Mouse (Mus musculus) embryonic facial prominence, embryonic 11.5 days (tissue): ENCODE results near the gene Prss30. TPM values are rescaled to one million over a fixed set of nuclear protein-coding genes. Genes with fewer than 3 reads are reported as not detected.

ENCODE experiments used
- microRNA-seq: library from miRNA; unstranded; fragments of <30 nt; microRNA quantifications from one replicate; pipeline ENCODE4, GENCODE M21; 2016; ENCODE audit warnings: borderline number of aligned reads
- polyA plus RNA-seq: library from polyadenylated mRNA; unstranded; fragments of >200 nt; fragmentation: Nextera tagmentation; extraction: Ambion mirVana; gene quantifications from 2 replicates; pipeline ENCODE4 v1.2.1, GENCODE M21; 2014

Gene Prss30
- polyA plus RNA-seq, 1 experiment from 2014 or later: not detected

Small RNA genes lying within 50 kb of the gene (microRNA-seq; reads per million reads assigned to microRNA genes)
- gene Gm27700: not detected

Other genes starting within 250 kb of the Prss30 start
- gene Paqr4, start 239.7 kb downstream of the Prss30 start, polyA plus RNA-seq: 11.8 and 12.1 TPM in 2 replicates
- 8.1 and 11.7 TPM in 2 replicates for gene Kremen2, start 234.7 kb downstream of the Prss30 start, polyA plus RNA-seq
- gene Flywch1, start 209.0 kb downstream of the Prss30 start, polyA plus RNA-seq: 88.3 and 103 TPM in 2 replicates
- 35.4 and 45.5 TPM in 2 replicates for gene Flywch2, start 194.5 kb downstream of the Prss30 start, polyA plus RNA-seq
- gene Srrm2, start 190.0 kb downstream of the Prss30 start, polyA plus RNA-seq: 346 and 389 TPM in 2 replicates
- gene Elob, start 151.4 kb downstream of the Prss30 start, polyA plus RNA-seq: 1,057 and 1,139 TPM in 2 replicates
- gene Prss33, start 144.5 kb downstream of the Prss30 start, polyA plus RNA-seq: 0.29 TPM in 1 of 2 replicates, not detected in the other
- not detected in 2 replicates for gene Prss32, start 136.7 kb downstream of the Prss30 start, polyA plus RNA-seq
- 1.8 and 2.1 TPM in 2 replicates for gene Prss41, start 136.4 kb downstream of the Prss30 start, polyA plus RNA-seq
- not detected in 2 replicates for gene Prss21, start 112.5 kb downstream of the Prss30 start, polyA plus RNA-seq
- gene Dcpp1, start 99.7 kb downstream of the Prss30 start, polyA plus RNA-seq: not detected in 2 replicates
- not detected in 2 replicates for gene Dcpp2, start 99.7 kb downstream of the Prss30 start, polyA plus RNA-seq
- not detected in 2 replicates for gene Dcpp3, start 63.1 kb downstream of the Prss30 start, polyA plus RNA-seq
- not detected in 2 replicates for gene Sbp, start 38.9 kb downstream of the Prss30 start, polyA plus RNA-seq
- not detected in 2 replicates for gene Sbpl, start 25.3 kb downstream of the Prss30 start, polyA plus RNA-seq
- gene Prss22, start 17.5 kb upstream of the Prss30 start, polyA plus RNA-seq: 0.94 and 1.7 TPM in 2 replicates
- gene Prss27, start 57.6 kb upstream of the Prss30 start, polyA plus RNA-seq: 0.17 TPM in 1 of 2 replicates, not detected in the other
- 84.3 and 88.8 TPM in 2 replicates for gene Kctd5, start 92.9 kb upstream of the Prss30 start, polyA plus RNA-seq
- gene Pdpk1, start 170.4 kb upstream of the Prss30 start, polyA plus RNA-seq: 33.4 and 34.6 TPM in 2 replicates
- 30.6 and 37.5 TPM in 2 replicates for gene Amdhd2, start 183.2 kb upstream of the Prss30 start, polyA plus RNA-seq
- 384 and 433 TPM in 2 replicates for gene Atp6v0c, start 189.1 kb upstream of the Prss30 start, polyA plus RNA-seq
- gene Tbc1d24, start 225.0 kb upstream of the Prss30 start, polyA plus RNA-seq: 3.7 and 5.4 TPM in 2 replicates
- gene Ntn3, start 229.0 kb upstream of the Prss30 start, polyA plus RNA-seq: 6.2 and 7.1 TPM in 2 replicates
- gene Tedc2, start 240.3 kb upstream of the Prss30 start, polyA plus RNA-seq: 16.9 and 21.7 TPM in 2 replicates